8 mouse cellular contexts compared by ENCODE assay signal in genomic region chrX:81070210-81070803, GRCm38 (mm10). TPM values are rescaled to one million over a fixed set of nuclear protein-coding genes. Genes with fewer than 3 reads are reported as not detected.
DNase-seq lines count a peak whose midpoint lies in the region; ATAC-seq and TF ChIP-seq lines count a peak whose summit lies in the region.

Gene Tmem47 (plus strand): TSS chrX:81070698.

- H3K4me1 ChIP-seq in hindbrain, embryonic 13.5 days (replicated peaks): no peaks in the 10 kb centered on the region

- WGBS in hindbrain, embryonic 13.5 days: 11% methylated on average over 23 of the region's 39 CpGs

- peak within 1 kb of the TSS; percentile 84 for H3K27ac ChIP-seq in hindbrain, embryonic 13.5 days
- H3K27ac ChIP-seq in left cerebral cortex, adult 2 months: peak within 1 kb of the TSS; percentile 79

- no peaks in the 10 kb centered on the region for H3K27me3 ChIP-seq in hindbrain, embryonic 13.5 days

- peak within 1 kb of the TSS; percentile 64 for H3K4me3 ChIP-seq in hindbrain, embryonic 13.5 days
- H3K4me3 ChIP-seq in left cerebral cortex, adult 2 months: peak within 1 kb of the TSS; percentile 66

- intact Hi-C loops in left cerebral cortex, adult 2 months (cut with DNase I): loop anchor here (2.0 to 5.0 kb wide), 2 partner anchors 268 to 406 kb away; no protein-coding TSS in a partner anchor

- no peak for TF ChIP-seq CTCF in left cerebral cortex, adult 2 months (IDR thresholded peaks at IDR 0.05)

- DNase-seq in adrenal gland, adult 2 months: peak; percentile 85
- DNase-seq in cerebellum, postnatal 36 days: peak; percentile 51 to 61
- DNase-seq in gastrocnemius, adult 18-20 months (ENCODE audit: low spot score): peak; percentile 23
- peak; percentile 66 to 70 for DNase-seq in left cerebral cortex, adult 2 months (ENCODE audit: extremely low spot score in 1 of 2, low spot score in 2 of 2)
- peak; percentile 38 for DNase-seq in lung, postnatal 25 days (ENCODE audit: low spot score)
- peak; percentile 78 to 80 for DNase-seq in right cerebral cortex, postnatal 10 days (ENCODE audit: low spot score in 2 of 2)

- H3K36me3 ChIP-seq in hindbrain, embryonic 13.5 days: no peaks in the 10 kb centered on the region

- peak within 1 kb of the TSS; percentile 58 for H3K4me2 ChIP-seq in hindbrain, embryonic 13.5 days

- H3K9ac ChIP-seq in hindbrain, embryonic 13.5 days: peak within 1 kb of the TSS; percentile 80

- no peaks in the 10 kb centered on the region for H3K9me3 ChIP-seq in hindbrain, embryonic 13.5 days

- peak; percentile 95 for ATAC-seq in hindbrain, embryonic 13.5 days (ENCODE audit: low FRiP score)
- ATAC-seq in CD4-positive, CD25-positive, alpha-beta regulatory T cell, adult 4 months: no peak

RNA-seq across cellular contexts. Expression of gene Tmem47, which starts in this region (rescaled TPM):
- total RNA-seq in adrenal gland, adult 2 months (2021): 10 to 100 TPM; 17.9 to 24.6 TPM
- 12.7 and 17.7 TPM in 2 replicates for polyA plus RNA-seq in adrenal gland, adult 2 months (2012; rRNA removed)
- total RNA-seq in gastrocnemius, adult 18-20 months (2021): 1 to 10 TPM; 6.6 to 7.6 TPM
- polyA plus RNA-seq in hindbrain, embryonic 13.5 days (2015; fragmentation: Nextera tagmentation; extraction: Ambion mirVana): 15.6 and 17.3 TPM in 2 replicates
- 10 to 100 TPM; 83.0 to 87.1 TPM for total RNA-seq in left cerebral cortex, adult 2 months (2021)
- polyA plus RNA-seq in CD4-positive, CD25-positive, alpha-beta regulatory T cell, adult 4 months (2017; shearing (Covaris generic)): not detected

Comparison
In these comparisons a context has a peak if more than half of its experiments do, and no peak if none do; other contexts are left out.
1. RNA of gene Tmem47 (polyA plus RNA-seq): 12.7 to 17.7 TPM in adrenal gland, adult 2 months and 15.6 to 17.3 TPM in hindbrain, embryonic 13.5 days; not detected in CD4-positive, CD25-positive, alpha-beta regulatory T cell, adult 4 months; every median in the first group is over 10 times any median in the second.
2. DNase-seq: peak in every context shown above with its lines; median percentile 85 in adrenal gland, adult 2 months; 79 in right cerebral cortex, postnatal 10 days; 68 in left cerebral cortex, adult 2 months; 56 in cerebellum, postnatal 36 days; 38 in lung, postnatal 25 days; 23 in gastrocnemius, adult 18-20 months.